Mouse (Mus musculus) forebrain, embryonic 12.5 days (tissue): ENCODE measurements around the gene Med4. TPM values are rescaled to one million over a fixed set of nuclear protein-coding genes. Genes with fewer than 3 reads are reported as not detected.

ENCODE experiments used
- ATAC-seq: fragments of 200-750 bp; cut with Nextera tagmentation; 2 replicates; pipeline ENCODE4 v1.8.0; 2017; ENCODE audit warnings: moderate TSS enrichment; ENCODE audit not compliant: low FRiP score
- H3K27ac ChIP-seq: fragments of 300-500 bp; sonication (generic); 2 replicates; pipeline ENCODE4 v1.5.1; 2016; ENCODE audit warnings: mild to moderate bottlenecking
- H3K27me3 ChIP-seq: fragments of 300-500 bp; sonication (generic); 2 replicates; pipeline ENCODE4 v1.6.1; 2016; ENCODE audit warnings: mild to moderate bottlenecking
- H3K36me3 ChIP-seq: fragments of 300-500 bp; sonication (generic); replicated peaks from 2 replicates; pipeline ENCODE4 v1.6.1; 2016; ENCODE audit warnings: mild to moderate bottlenecking
- H3K4me1 ChIP-seq: fragments of 300-500 bp; sonication (generic); 2 replicates; pipeline ENCODE4 v1.6.1; 2016
- H3K4me2 ChIP-seq: fragments of 300-500 bp; sonication (generic); 2 replicates; pipeline ENCODE4 v1.6.1; 2016; ENCODE audit warnings: mild to moderate bottlenecking, moderate library complexity
- H3K4me3 ChIP-seq: fragments of 300-500 bp; sonication (generic); replicated peaks from 2 replicates; pipeline ENCODE4 v1.5.1; 2016; ENCODE audit warnings: mild to moderate bottlenecking
- H3K9ac ChIP-seq: fragments of 300-500 bp; sonication (generic); 2 replicates; pipeline ENCODE4 v1.6.1; 2016; ENCODE audit warnings: mild to moderate bottlenecking
- H3K9me3 ChIP-seq: fragments of 300-500 bp; sonication (generic); 2 replicates; pipeline ENCODE4 v1.6.1; 2016
- WGBS: fragments of 180-500 bp; shearing (Covaris S2); methylation state at CpG from one replicate; pipeline ENCODE4 v1.1.7; 2016; 5-methylcytosine and 5-hydroxymethylcytosine counted together
- polyA plus RNA-seq: library from polyadenylated mRNA; unstranded; fragments of >200 nt; fragmentation: Nextera tagmentation; extraction: Ambion mirVana; gene quantifications from 2 replicates; pipeline ENCODE4 v1.2.1, GENCODE M21; 2016

The Med4 gene
- polyA plus RNA-seq, 1 experiment from 2014 or later: 98.8 TPM

- no peak overlapping the region for H3K4me3 ChIP-seq
- H3K27ac ChIP-seq: no peak overlapping the region
- no peak overlapping the region for H3K9ac ChIP-seq
- H3K36me3 ChIP-seq: no peaks in the 10 kb centered on the region
- peaks cover 6% of the 10 kb centered on the region; the same call in 1 of the 2 replicates for H3K4me1 ChIP-seq
- WGBS: 62% methylated on average over 4 of the region's 4 CpGs
- no peaks in the 10 kb centered on the region for H3K27me3 ChIP-seq
- H3K4me2 ChIP-seq: no peak overlapping the region
- H3K9me3 ChIP-seq: no peaks in the 10 kb centered on the region
- no peak for ATAC-seq
Observed at GRCm38 (mm10) chr14:73547034-73547433, 37.2 kb downstream of the Med4 start.

- no peak within 1 kb of the TSS for H3K27ac ChIP-seq
- H3K9ac ChIP-seq: no peak within 1 kb of the TSS
- no peak within 1 kb of the TSS for H3K4me3 ChIP-seq
- H3K36me3 ChIP-seq: no peaks in the 10 kb centered on the region
- H3K4me1 ChIP-seq: peaks cover 6% of the 10 kb centered on the region; the same call in 1 of the 2 replicates
- 94% methylated on average over 3 of the region's 3 CpGs for WGBS
- ATAC-seq: no peak
- H3K4me2 ChIP-seq: no peak within 1 kb of the TSS
- H3K27me3 ChIP-seq: no peaks in the 10 kb centered on the region
- H3K9me3 ChIP-seq: no peaks in the 10 kb centered on the region
Observed at GRCm38 (mm10) chr14:73548051-73548450, 38.2 kb downstream of the Med4 start, which contains the start of gene Nudt15. Nudt15 (minus strand) TSS chr14:73548242.

- 0 out of 2 replicates have a peak, but pooled peaks cover 1% of the 10 kb centered on the region for H3K36me3 ChIP-seq
- H3K4me2 ChIP-seq: no peak overlapping the region
- no peak overlapping the region for H3K9ac ChIP-seq
- H3K4me1 ChIP-seq: peaks cover 13% of the 10 kb centered on the region
- H3K27me3 ChIP-seq: no peaks in the 10 kb centered on the region
- no peak for ATAC-seq
- H3K27ac ChIP-seq: no peak overlapping the region
- 59% methylated on average over 3 of the region's 3 CpGs for WGBS
- no peaks in the 10 kb centered on the region for H3K9me3 ChIP-seq
- no peak overlapping the region for H3K4me3 ChIP-seq
Observed at GRCm38 (mm10) chr14:73550291-73550690, 40.5 kb downstream of the Med4 start.

GRCm38 (mm10) chr14:73550732-73551131 lies 40.9 kb downstream of the Med4 start:
- Histone ChIP-seq H3K27me3 (no peaks in the 10 kb centered on the region), H3K9me3 (no peaks in the 10 kb centered on the region), H3K4me3 (no peak overlapping the region), H3K36me3 (0 out of 2 replicates have a peak, but pooled peaks cover 5% of the 10 kb centered on the region), H3K9ac (no peak overlapping the region), H3K27ac (no peak overlapping the region), H3K4me1 (peaks cover 13% of the 10 kb centered on the region), H3K4me2 (no peak overlapping the region)
- no peak for ATAC-seq
- 42% methylated on average over 8 of the region's 8 CpGs for WGBS

GRCm38 (mm10) chr14:73551164-73551563 lies 41.3 kb downstream of the Med4 start:
- Histone ChIP-seq H3K4me2 (no peak overlapping the region), H3K36me3 (peaks cover 8% of the 10 kb centered on the region), H3K27ac (no peak overlapping the region), H3K27me3 (no peaks in the 10 kb centered on the region), H3K4me3 (no peak overlapping the region), H3K4me1 (peaks cover 13% of the 10 kb centered on the region), H3K9me3 (no peaks in the 10 kb centered on the region), H3K9ac (no peak overlapping the region)
- 83% methylated on average over 6 of the region's 6 CpGs for WGBS
- ATAC-seq: no peak

- peak overlapping the region; percentile 99 for H3K4me3 ChIP-seq
- 4% methylated on average over 60 of the region's 61 CpGs for WGBS
Observed at GRCm38 (mm10) chr14:73552341-73553121, 42.7 kb downstream of the Med4 start.

GRCm38 (mm10) chr14:73553122-73553696 lies 43.4 kb downstream of the Med4 start:
- WGBS: 2% methylated on average over 10 of the region's 10 CpGs
- Histone ChIP-seq H3K27me3 (no peaks in the 10 kb centered on the region), H3K4me1 (peaks cover 13% of the 10 kb centered on the region), H3K4me2 (peak overlapping the region; percentile 73), H3K36me3 (peaks cover 13% of the 10 kb centered on the region), H3K9ac (peak overlapping the region; percentile 97), H3K27ac (peak overlapping the region; percentile 75; the same call in 1 of the 2 replicates), H3K9me3 (no peaks in the 10 kb centered on the region), H3K4me3 (peak overlapping the region; percentile 99)
- peak; percentile 72 for ATAC-seq

More at GRCm38 (mm10) chr14:73552341-73553121, 42.7 kb downstream of the Med4 start:
- Histone ChIP-seq H3K27ac (peak overlapping the region; percentile 75; the same call in 1 of the 2 replicates), H3K4me2 (peak overlapping the region; percentile 73), H3K27me3 (no peaks in the 10 kb centered on the region), H3K4me1 (peaks cover 13% of the 10 kb centered on the region), H3K9ac (peak overlapping the region; percentile 97), H3K9me3 (no peaks in the 10 kb centered on the region), H3K36me3 (peaks cover 13% of the 10 kb centered on the region)
- ATAC-seq: peak; percentile 97

Other genes starting within 250 kb of the Med4 start
- gene Rb1, start 184.2 kb upstream of the Med4 start, polyA plus RNA-seq: 30.4 and 31.4 TPM in 2 replicates
- 334 and 364 TPM in 2 replicates for gene Itm2b, start 124.7 kb upstream of the Med4 start, polyA plus RNA-seq
- 100 and 108 TPM in 2 replicates for gene Sucla2, start 15.3 kb downstream of the Med4 start, polyA plus RNA-seq
- gene Nudt15, start 38.2 kb downstream of the Med4 start, polyA plus RNA-seq: 12.3 and 13.0 TPM in 2 replicates
- gene Gm21750, start 151.2 kb downstream of the Med4 start, polyA plus RNA-seq: not detected in 2 replicates